Mouse (Mus musculus) cortical plate, adult 2 months (tissue): ENCODE measurements around the gene Slc35e3. TPM values are rescaled to one million over a fixed set of nuclear protein-coding genes. Genes with fewer than 3 reads are reported as not detected.
"Not testable (repeated sequence)": the region's sequence is repeated elsewhere in the genome, so short reads cannot be mapped to it uniquely, and the experiment has no call there.

Experiments used
- H3K27ac ChIP-seq: fragments of 200-500 bp; 2 replicates; pipeline ENCODE4 v1.5.1; 2012; ENCODE audit warnings: low read length, control low read depth, inconsistent platforms; ENCODE audit not compliant: insufficient read depth
- H3K4me1 ChIP-seq: fragments of 200-500 bp; 2 replicates; pipeline ENCODE4 v1.6.1; 2011; ENCODE audit warnings: low read length; ENCODE audit not compliant: control insufficient read depth, insufficient read depth
- H3K4me3 ChIP-seq: fragments of 200-500 bp; 2 replicates; pipeline ENCODE4 v1.5.1; 2011; ENCODE audit warnings: mild to moderate bottlenecking, low read length, control low read depth; ENCODE audit not compliant: insufficient read depth
- CTCF ChIP-seq: fragments of 200-500 bp; IDR thresholded peaks from 2 replicates; pipeline ENCODE4 v1.5.1; 2011; ENCODE audit warnings: mild to moderate bottlenecking, control low read depth, low read length; ENCODE audit not compliant: insufficient read depth; ENCODE audit errors: extremely low read depth
- POLR2A ChIP-seq: fragments of 200-500 bp; IDR thresholded peaks from 2 replicates; pipeline ENCODE4 v1.6.1; 2011; ENCODE audit warnings: mild to moderate bottlenecking, low read length, control low read depth; ENCODE audit not compliant: insufficient read depth; ENCODE audit errors: extremely low read depth
- polyA plus RNA-seq: library from polyadenylated mRNA; depleted of rRNA; stranded (reverse); fragments of >200 nt; gene quantifications from 2 replicates; pipeline ENCODE4 v1.2.3, GENCODE M21; 2012

The Slc35e3 gene
- polyA plus RNA-seq, 1 experiment = 20.0 TPM

GRCm38 (mm10) chr10:117726350-117726749 lies 19.8 kb downstream of the Slc35e3 start:
- H3K4me1 ChIP-seq = no peaks in the 10 kb centered on the region
- no peak overlapping the region for H3K4me3 ChIP-seq
- no peak overlapping the region for H3K27ac ChIP-seq
- TF ChIP-seq POLR2A = no peak
- TF ChIP-seq CTCF = no peak

GRCm38 (mm10) chr10:117725671-117726070 lies 20.5 kb downstream of the Slc35e3 start:
- TF ChIP-seq POLR2A = no peak
- TF ChIP-seq CTCF = no peak
- H3K4me3 ChIP-seq = no peak overlapping the region
- no peak overlapping the region for H3K27ac ChIP-seq
- no peaks in the 10 kb centered on the region for H3K4me1 ChIP-seq

GRCm38 (mm10) chr10:117724804-117725361 lies 21.3 kb downstream of the Slc35e3 start:
- H3K4me3 ChIP-seq = no peak overlapping the region
- no peak for TF ChIP-seq POLR2A
- H3K27ac ChIP-seq = no peak overlapping the region
- H3K4me1 ChIP-seq = no peaks in the 10 kb centered on the region

- Histone ChIP-seq H3K27ac (no peak overlapping the region), H3K4me1 (no peaks in the 10 kb centered on the region), H3K4me3 (no peak overlapping the region)
- no peak for TF ChIP-seq CTCF
- no peak for TF ChIP-seq POLR2A
Measured at GRCm38 (mm10) chr10:117724136-117724718, 21.9 kb downstream of the Slc35e3 start.

- TF ChIP-seq POLR2A (no peak), CTCF (no peak)
- no peak overlapping the region for H3K27ac ChIP-seq
- H3K4me3 ChIP-seq = no peak overlapping the region
- H3K4me1 ChIP-seq = peaks cover 2% of the 10 kb centered on the region; the same call in 1 of the 2 replicates
Measured at GRCm38 (mm10) chr10:117718161-117719119, 27.7 kb downstream of the Slc35e3 start.

DNA sequence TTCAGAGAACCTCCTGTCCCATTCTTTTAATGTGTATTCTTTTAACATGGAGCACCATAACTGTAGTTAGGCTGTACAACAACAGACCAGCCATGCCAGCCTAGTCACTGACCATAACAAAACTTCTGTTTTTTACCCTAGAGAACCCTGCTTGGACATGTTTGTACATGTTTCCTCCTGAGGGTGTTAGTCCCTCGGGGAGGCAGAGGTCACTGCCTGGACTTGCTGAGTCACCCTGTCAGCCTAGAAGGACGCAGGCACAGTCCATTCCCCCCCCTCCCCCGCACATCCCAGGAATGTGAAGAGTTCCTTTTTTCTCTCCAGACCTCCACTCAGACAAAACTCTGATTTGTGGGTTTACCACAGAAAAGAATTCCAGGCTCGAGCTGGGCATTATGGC lies 28.6 kb downstream of the Slc35e3 start:
- TF ChIP-seq POLR2A (no peak), CTCF (no peak)

DNA sequence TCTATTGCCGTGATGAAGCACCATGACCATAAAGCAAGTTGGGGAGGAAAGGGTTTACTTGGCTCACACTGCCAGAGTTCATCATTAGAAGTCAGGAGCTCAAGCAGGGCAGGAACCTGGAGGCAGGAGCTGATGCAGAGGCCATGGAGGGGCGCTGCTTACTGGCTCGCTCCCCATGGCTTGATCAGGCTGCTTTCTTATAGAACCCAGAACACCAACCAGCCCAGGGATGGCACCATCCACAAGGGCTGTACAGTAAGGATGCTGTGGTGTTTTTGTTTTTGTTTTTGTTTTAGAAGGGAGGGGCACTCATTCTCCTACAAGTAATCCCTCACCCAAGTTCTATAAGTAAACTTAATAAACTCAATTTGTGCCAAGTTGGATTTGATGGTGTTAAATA lies 29.5 kb downstream of the Slc35e3 start:
- TF ChIP-seq CTCF (no peak), POLR2A (no peak)
- Histone ChIP-seq H3K27ac (no peak overlapping the region), H3K4me1 (peaks cover 2% of the 10 kb centered on the region; the same call in 1 of the 2 replicates), H3K4me3 (no peak overlapping the region)

More for the DNA sequence above, 28.6 kb downstream of the Slc35e3 start:
- no peak overlapping the region for H3K27ac ChIP-seq
- H3K4me1 ChIP-seq = peaks cover 2% of the 10 kb centered on the region; the same call in 1 of the 2 replicates
- H3K4me3 ChIP-seq = no peak overlapping the region

- not testable (repeated sequence) for H3K27ac ChIP-seq, H3K4me3 ChIP-seq, H3K4me1 ChIP-seq
Measured at GRCm38 (mm10) chr10:117715654-117716053, 30.5 kb downstream of the Slc35e3 start.

GRCm38 (mm10) chr10:117714928-117715500 lies 31.2 kb downstream of the Slc35e3 start:
- no peak overlapping the region for H3K4me3 ChIP-seq
- H3K27ac ChIP-seq = no peak overlapping the region
- TF ChIP-seq CTCF (no peak), POLR2A (no peak)
- H3K4me1 ChIP-seq = peaks cover 2% of the 10 kb centered on the region; the same call in 1 of the 2 replicates
